Mouse (Mus musculus) inflammation-experienced regulatory T-cells, adult 6 months (primary cell): ENCODE measurements around the gene Necab3. TPM values are rescaled to one million over a fixed set of nuclear protein-coding genes. Genes with fewer than 3 reads are reported as not detected.

Source experiments
- ATAC-seq: one replicate; pipeline ENCODE4 v1.8.0; 2017
- polyA plus RNA-seq, 3 experiments: library from polyadenylated mRNA; unstranded; fragments of 100-300 nt; shearing (Covaris generic); gene quantifications; one replicate each; pipeline ENCODE4 v1.2.1; 2017

The Necab3 gene
- polyA plus RNA-seq, 3 experiments from 2014 or later = 1.1 TPM; not detected in 1

GRCm38 (mm10) chr2:154571266-154571665 is 12.6 kb upstream of the Necab3 start:
- no peak for ATAC-seq

- ATAC-seq = no peak
Observed at GRCm38 (mm10) chr2:154570666-154571065, 12.0 kb upstream of the Necab3 start.

GRCm38 (mm10) chr2:154569836-154570286 is 11.2 kb upstream of the Necab3 start, which contains the start of gene E2f1:
E2f1 (minus strand) TSS chr2:154569892.
- ATAC-seq = peak; percentile 97

- ATAC-seq = peak; percentile 35
Observed at GRCm38 (mm10) chr2:154569071-154569748, 10.5 kb upstream of the Necab3 start.

GRCm38 (mm10) chr2:154568329-154569070 is 9.8 kb upstream of the Necab3 start:
- no peak for ATAC-seq

GRCm38 (mm10) chr2:154567766-154568165 is 9.1 kb upstream of the Necab3 start:
- no peak for ATAC-seq

GRCm38 (mm10) chr2:154566641-154567040 is 8.0 kb upstream of the Necab3 start:
- no peak for ATAC-seq

GRCm38 (mm10) chr2:154565562-154565961 is 6.9 kb upstream of the Necab3 start:
- no peak for ATAC-seq

- ATAC-seq = no peak
Observed at GRCm38 (mm10) chr2:154563612-154564170, 5.0 kb upstream of the Necab3 start.

GRCm38 (mm10) chr2:154557184-154557832 is 1.4 kb downstream of the Necab3 start:
- ATAC-seq = no peak

- ATAC-seq = no peak
Observed at GRCm38 (mm10) chr2:154555235-154555634, 3.5 kb downstream of the Necab3 start.

GRCm38 (mm10) chr2:154552424-154552907 is 6.2 kb downstream of the Necab3 start:
- peak; percentile 61 for ATAC-seq

- no peak for ATAC-seq
Observed at GRCm38 (mm10) chr2:154551927-154552326, 6.8 kb downstream of the Necab3 start.

- no peak for ATAC-seq
Observed at GRCm38 (mm10) chr2:154551476-154551875, 7.2 kb downstream of the Necab3 start, which contains the start of gene Actl10. Actl10 (plus strand) TSS chr2:154551776.

- no peak for ATAC-seq
Observed at GRCm38 (mm10) chr2:154550937-154551336, 7.8 kb downstream of the Necab3 start.

- ATAC-seq = no peak
Observed at GRCm38 (mm10) chr2:154549886-154550189, 8.9 kb downstream of the Necab3 start.

GRCm38 (mm10) chr2:154549127-154549885 is 9.4 kb downstream of the Necab3 start:
- ATAC-seq = no peak

GRCm38 (mm10) chr2:154548688-154549087 is 10.0 kb downstream of the Necab3 start:
- ATAC-seq = no peak

GRCm38 (mm10) chr2:154546711-154547110 is 12.0 kb downstream of the Necab3 start, which contains the start of gene 1700003F12Rik:
1700003F12Rik (plus strand) TSS chr2:154547085.
- no peak for ATAC-seq

- no peak for ATAC-seq
Observed at GRCm38 (mm10) chr2:154543567-154544347, 14.9 kb downstream of the Necab3 start.

GRCm38 (mm10) chr2:154541630-154542029 is 17.1 kb downstream of the Necab3 start:
- ATAC-seq = no peak
